Mouse (Mus musculus) CH12.LX (cell line): ENCODE data around the gene Scfd2. TPM values are rescaled to one million over a fixed set of nuclear protein-coding genes. Genes with fewer than 3 reads are reported as not detected.

Experiments
- DNase-seq: peaks from one replicate; pipeline ENCODE4 v3.0.0-alpha.2; 2013; ENCODE audit errors: extremely low read depth
- H3K27ac ChIP-seq: 2 replicates; pipeline ENCODE4 v1.5.1; 2012; ENCODE audit warnings: low read depth, mild to moderate bottlenecking, control low read depth, moderate library complexity; ENCODE audit not compliant: insufficient read depth
- H3K27me3 ChIP-seq: replicated peaks from 2 replicates; pipeline ENCODE3; 2012; ENCODE audit warnings: inconsistent platforms
- H3K36me3 ChIP-seq, 2 experiments: replicated peaks in 1 of 2; 2 replicates each; pipeline versions ENCODE3 to v1.6.1; 2012; ENCODE audit warnings: inconsistent platforms in 1 of 2, low read length in 1 of 2, mild to moderate bottlenecking in 1 of 2, mixed read lengths in 1 of 2, moderate library complexity in 1 of 2; ENCODE audit not compliant: control insufficient read depth in 1 of 2, insufficient read depth in 1 of 2
- H3K4me1 ChIP-seq, 2 experiments: 2 replicates each; pipeline ENCODE4 v1.6.1; 2012; ENCODE audit warnings: inconsistent platforms in 1 of 2, moderate library complexity in 1 of 2; ENCODE audit not compliant: insufficient read depth in 2 of 2, control insufficient read depth in 1 of 2
- H3K4me2 ChIP-seq: 2 replicates; pipeline ENCODE4 v1.6.1; 2012; ENCODE audit warnings: low read depth, mild to moderate bottlenecking, control low read depth; ENCODE audit not compliant: poor library complexity, insufficient read depth, severe bottlenecking
- H3K4me3 ChIP-seq, 3 experiments: fragments of 150-350 bp in 1 of 3; sonication (generic) in 1 of 3; replicated peaks in 1 of 3; 2 replicates each; pipeline versions ENCODE3 to v1.5.1; 2011 to 2012; ENCODE audit warnings: low read depth in 2 of 3, low read length in 2 of 3, mild to moderate bottlenecking in 2 of 3, moderate library complexity in 2 of 3, control low read depth in 1 of 3, improper control_type of control experiment in 1 of 3, inconsistent platforms in 1 of 3, mixed read lengths in 1 of 3; ENCODE audit not compliant: poor library complexity in 1 of 3
- H3K79me2 ChIP-seq: replicated peaks from 2 replicates; pipeline ENCODE4 v1.6.1; 2012; ENCODE audit warnings: mild to moderate bottlenecking, moderate library complexity; ENCODE audit not compliant: control insufficient read depth, poor library complexity, insufficient read depth, severe bottlenecking; ENCODE audit errors: extremely low read depth
- H3K9ac ChIP-seq: 2 replicates; pipeline ENCODE4 v1.6.1; 2012; ENCODE audit warnings: low read depth, mild to moderate bottlenecking, control low read depth, moderate library complexity; ENCODE audit not compliant: insufficient read depth
- H3K9me3 ChIP-seq: replicated peaks from 2 replicates; pipeline ENCODE3; 2012; ENCODE audit warnings: low read length, inconsistent platforms, mixed read lengths
- CTCF ChIP-seq, 2 experiments: IDR thresholded peaks in 1 of 2; conservative IDR thresholded peaks in 1 of 2; 2 replicates each; pipeline ENCODE4 v1.5.1; 2011 to 2012; ENCODE audit warnings: low read depth in 2 of 2, low read length in 2 of 2, improper control_type of control experiment in 1 of 2, inconsistent platforms in 1 of 2, mild to moderate bottlenecking in 1 of 2, moderate library complexity in 1 of 2
- ELF1 ChIP-seq: IDR thresholded peaks from 2 replicates; pipeline ENCODE4 v1.6.1; 2014; ENCODE audit warnings: low read depth, mild to moderate bottlenecking, inconsistent platforms, low read length, improper control_type of control experiment
- GABPA ChIP-seq: IDR thresholded peaks from 2 replicates; pipeline ENCODE4 v1.6.1; 2012; ENCODE audit warnings: low read depth, low read length, improper control_type of control experiment, inconsistent platforms; ENCODE audit not compliant: insufficient replicate concordance
- IRF4 ChIP-seq: IDR thresholded peaks from 2 replicates; pipeline ENCODE4 v1.6.1; 2014; ENCODE audit warnings: low read depth, mild to moderate bottlenecking, inconsistent platforms, low read length, improper control_type of control experiment
- MAX ChIP-seq: IDR thresholded peaks from 2 replicates; pipeline ENCODE4 v1.6.1; 2011; ENCODE audit warnings: low read length, improper control_type of control experiment
- MEF2A ChIP-seq: IDR thresholded peaks from 2 replicates; pipeline ENCODE4 v1.6.1; 2014; ENCODE audit warnings: low read depth, mild to moderate bottlenecking, inconsistent platforms, low read length, improper control_type of control experiment, borderline replicate concordance
- NELFE ChIP-seq: IDR thresholded peaks from 2 replicates; pipeline ENCODE4 v1.6.1; 2011; ENCODE audit warnings: low read depth, low read length, improper control_type of control experiment
- NRF1 ChIP-seq: IDR thresholded peaks from 2 replicates; pipeline ENCODE4 v1.6.1; 2014; ENCODE audit warnings: low read depth, mild to moderate bottlenecking, inconsistent platforms, low read length, improper control_type of control experiment, moderate library complexity
- RAD21 ChIP-seq: IDR thresholded peaks from 2 replicates; pipeline ENCODE4 v1.6.1; 2011; ENCODE audit warnings: low read depth, mild to moderate bottlenecking, low read length, improper control_type of control experiment, moderate library complexity
- SMC3 ChIP-seq: IDR thresholded peaks from 2 replicates; pipeline ENCODE4 v1.6.1; 2011; ENCODE audit warnings: low read depth, low read length, improper control_type of control experiment
- USF2 ChIP-seq: conservative IDR thresholded peaks from 2 replicates; pipeline ENCODE4 v1.6.1; 2011; ENCODE audit warnings: low read depth, low read length, improper control_type of control experiment
- ZC3H11A ChIP-seq: IDR thresholded peaks from 2 replicates; pipeline ENCODE4 v1.6.1; 2012; ENCODE audit warnings: low read depth, mild to moderate bottlenecking, inconsistent platforms, low read length, improper control_type of control experiment
- ZKSCAN1 ChIP-seq: IDR thresholded peaks from 2 replicates; pipeline ENCODE4 v1.6.1; 2012; ENCODE audit warnings: low read depth, inconsistent platforms, low read length, improper control_type of control experiment, borderline replicate concordance
- ZNF384 ChIP-seq: IDR thresholded peaks from 2 replicates; pipeline ENCODE4 v1.6.1; 2012; ENCODE audit warnings: low read depth, low read length, improper control_type of control experiment, inconsistent platforms
- dilution Hi-C: fragments of 300-500 bp; cut with MboI; formaldehyde crosslinking; loops from 2 replicates; pipeline ENCODE4 v1.14.3; 2020; ENCODE audit warnings: low sequenced_read_pairs; ENCODE audit not compliant: extremely low pct_unique_long_range_greater_than_20kb, extremely low pct_ligation_motif_present
- in situ Hi-C: fragments of 300-500 bp; cut with MboI; formaldehyde crosslinking; loops from 3 replicates; pipeline ENCODE4 v1.14.3; 2019; ENCODE audit warnings: low sequenced_read_pairs, low pct_ligation_motif_present, low pct_unique_long_range_greater_than_20kb, mixed read lengths
- polyA plus RNA-seq: library from polyadenylated mRNA; unstranded; fragments of >175 nt; gene quantifications from 2 replicates; pipeline ENCODE4 v1.2.1, GENCODE M21; 2012; ENCODE audit warnings: low read depth; ENCODE audit not compliant: insufficient read length
- total RNA-seq, 2 experiments: library from RNA; depleted of rRNA; stranded (reverse); fragments of 300-350 nt in 1 of 2; fragments of >200 nt in 1 of 2; gene quantifications; 2 replicates each; pipeline ENCODE4 v1.2.3; 2012 to 2014

Gene Scfd2
- total and polyA plus RNA-seq, 3 experiments, result 13.2 to 18.0 (median 14.4) TPM

GRCm38 (mm10) chr5:74315471-74316245, 215.9 kb downstream of the Scfd2 start:
- no peak for DNase-seq
- no peak for TF ChIP-seq CTCF (conservative IDR thresholded peaks at IDR 0.05 in 1 of 2, IDR thresholded peaks at IDR 0.05 in 1 of 2; ENCODE audit: low read depth in 2 of 2, low read length in 2 of 2)
- TF ChIP-seq SMC3, result no peak
- TF ChIP-seq ZKSCAN1, result no peak
- TF ChIP-seq, all 38 proteins: peak for 0
- Histone ChIP-seq H3K4me3 (no peak overlapping the region), H3K9ac (no peak overlapping the region), H3K4me1 (no peaks in the 10 kb centered on the region), H3K4me2 (no peak overlapping the region), H3K36me3 (peaks cover 0 to 3% of the 10 kb centered on the region in 2 experiments), H3K27me3 (no peaks in the 10 kb centered on the region), H3K27ac (no peak overlapping the region), H3K79me2 (no peaks in the 10 kb centered on the region), H3K9me3 (no peaks in the 10 kb centered on the region)
- dilution Hi-C loops, result no loop called here
- in situ Hi-C loops, result loop anchor here (10.0 to 25.0 kb wide), 2 partner anchors 622 to 839 kb away; partner anchors contain the start of gene Pdgfra

GRCm38 (mm10) chr5:74314501-74314900, 217.1 kb downstream of the Scfd2 start:
- no peaks in the 10 kb centered on the region for H3K9me3 ChIP-seq
- peaks cover 0 to 3% of the 10 kb centered on the region in 2 experiments for H3K36me3 ChIP-seq
- no peaks in the 10 kb centered on the region for H3K79me2 ChIP-seq
- no peak overlapping the region for H3K4me2 ChIP-seq
- in situ Hi-C loops, result loop anchor here (10.0 to 25.0 kb wide), 2 partner anchors 623 to 840 kb away; partner anchors contain the start of gene Pdgfra
- no peak overlapping the region for H3K27ac ChIP-seq
- TF ChIP-seq ZC3H11A (no peak), ELF1 (no peak), GABPA (no peak), ZKSCAN1 (no peak), IRF4 (no peak), MEF2A (no peak), NRF1 (no peak), USF2 (no peak), RAD21 (no peak), ZNF384 (no peak), MAX (no peak), NELFE (no peak)
- no peak for DNase-seq
- no peaks in the 10 kb centered on the region for H3K4me1 ChIP-seq
- dilution Hi-C loops, result no loop called here
- H3K4me3 ChIP-seq, result no peak overlapping the region
- H3K9ac ChIP-seq, result no peak overlapping the region
- H3K27me3 ChIP-seq, result no peaks in the 10 kb centered on the region
